Mouse (Mus musculus) MEL (cell line): ENCODE data around the gene Ptprq. TPM values are rescaled to one million over a fixed set of nuclear protein-coding genes. Genes with fewer than 3 reads are reported as not detected.

Experiments used
- DNase-seq: peaks from one replicate; pipeline ENCODE4 v3.0.0; 2011; ENCODE audit warnings: low read depth, low spot score
- H3K27ac ChIP-seq: 2 replicates; pipeline ENCODE4 v1.5.1; 2012; ENCODE audit warnings: low read depth, mild to moderate bottlenecking, control low read depth, low read length, moderate library complexity; ENCODE audit not compliant: control insufficient read depth
- H3K27me3 ChIP-seq, 2 experiments: fragments of 150-350 bp in 1 of 2; sonication (generic) in 1 of 2; 2 replicates each; pipeline ENCODE4 v1.6.1; 2012; ENCODE audit warnings: low read length in 2 of 2, mild to moderate bottlenecking in 2 of 2, improper control_type of control experiment in 1 of 2, moderate library complexity in 1 of 2; ENCODE audit not compliant: insufficient read depth in 2 of 2, control insufficient read depth in 1 of 2
- H3K36me3 ChIP-seq, 2 experiments: 2 replicates each; pipeline ENCODE4 v1.6.1; 2012 to 2014; ENCODE audit warnings: low read length in 2 of 2, improper control_type of control experiment in 1 of 2, inconsistent platforms in 1 of 2, mild to moderate bottlenecking in 1 of 2; ENCODE audit not compliant: insufficient read depth in 2 of 2, control insufficient read depth in 1 of 2
- H3K4me1 ChIP-seq, 2 experiments: fragments of 150-350 bp in 1 of 2; sonication (generic) in 1 of 2; 2 replicates each; pipeline ENCODE4 v1.6.1; 2012; ENCODE audit warnings: low read length in 2 of 2, improper control_type of control experiment in 1 of 2, mild to moderate bottlenecking in 1 of 2; ENCODE audit not compliant: insufficient read depth in 2 of 2, control insufficient read depth in 1 of 2
- H3K4me3 ChIP-seq, 2 experiments: fragments of 150-350 bp in 1 of 2; sonication (generic) in 1 of 2; 2 replicates each; pipeline ENCODE4 v1.5.1; 2012; ENCODE audit warnings: low read depth in 2 of 2, low read length in 2 of 2, mild to moderate bottlenecking in 2 of 2, moderate library complexity in 2 of 2, control low read depth in 1 of 2, improper control_type of control experiment in 1 of 2; ENCODE audit not compliant: control insufficient read depth in 1 of 2, insufficient read depth in 1 of 2
- H3K79me2 ChIP-seq: 2 replicates; pipeline ENCODE4 v1.6.1; 2012; ENCODE audit warnings: mild to moderate bottlenecking, low read length, moderate library complexity; ENCODE audit not compliant: control insufficient read depth, poor library complexity, insufficient read depth
- H3K9ac ChIP-seq: 2 replicates; pipeline ENCODE4 v1.6.1; 2012; ENCODE audit warnings: low read depth, mild to moderate bottlenecking, control low read depth, low read length, moderate library complexity; ENCODE audit not compliant: control insufficient read depth, poor library complexity, severe bottlenecking
- H3K9me3 ChIP-seq: fragments of 150-350 bp; sonication (generic); replicated peaks from 2 replicates; pipeline ENCODE4 v1.6.1; 2012; ENCODE audit warnings: mild to moderate bottlenecking, low read length, improper control_type of control experiment, moderate library complexity; ENCODE audit not compliant: insufficient read depth
- BHLHE40 ChIP-seq: IDR thresholded peaks from 2 replicates; pipeline ENCODE4 v1.6.1; 2012; ENCODE audit warnings: low read depth, mild to moderate bottlenecking, inconsistent platforms, low read length, improper control_type of control experiment, borderline replicate concordance
- CHD2 ChIP-seq: IDR thresholded peaks from 2 replicates; pipeline ENCODE4 v1.6.1; 2011; ENCODE audit warnings: low read length, improper control_type of control experiment
- CTCF ChIP-seq, 3 experiments: IDR thresholded peaks in 2 of 3; conservative IDR thresholded peaks in 1 of 3; 2 replicates each; pipeline ENCODE4 v1.5.1; 2011 to 2012; ENCODE audit warnings: low read length in 3 of 3, low read depth in 2 of 3, mild to moderate bottlenecking in 2 of 3, improper control_type of control experiment in 1 of 3, inconsistent platforms in 1 of 3, mixed read lengths in 1 of 3, moderate library complexity in 1 of 3; ENCODE audit not compliant: control insufficient read depth in 1 of 3, insufficient read depth in 1 of 3, poor library complexity in 1 of 3, severe bottlenecking in 1 of 3
- ELF1 ChIP-seq: IDR thresholded peaks from 2 replicates; pipeline ENCODE4 v1.6.1; 2014; ENCODE audit warnings: low read depth, mild to moderate bottlenecking, inconsistent platforms, low read length, improper control_type of control experiment, moderate library complexity
- GATA1 ChIP-seq: IDR thresholded peaks from 2 replicates; pipeline ENCODE4 v1.6.1; 2011; ENCODE audit warnings: low read depth, low read length, improper control_type of control experiment
- MAFK ChIP-seq: IDR thresholded peaks from 2 replicates; pipeline ENCODE4 v1.6.1; 2011; ENCODE audit warnings: low read depth, mild to moderate bottlenecking, low read length, improper control_type of control experiment, borderline replicate concordance
- MAX ChIP-seq: IDR thresholded peaks from 2 replicates; pipeline ENCODE4 v1.6.1; 2011; ENCODE audit warnings: low read length, improper control_type of control experiment
- MEF2A ChIP-seq: IDR thresholded peaks from 2 replicates; pipeline ENCODE4 v1.6.1; 2014; ENCODE audit warnings: low read depth, mild to moderate bottlenecking, inconsistent platforms, low read length, improper control_type of control experiment; ENCODE audit not compliant: poor library complexity, insufficient replicate concordance, severe bottlenecking; ENCODE audit errors: extremely low read depth
- MXI1 ChIP-seq: IDR thresholded peaks from 2 replicates; pipeline ENCODE4 v1.6.1; 2011; ENCODE audit warnings: mild to moderate bottlenecking, low read depth, low read length, improper control_type of control experiment
- MYB ChIP-seq: IDR thresholded peaks from 2 replicates; pipeline ENCODE4 v1.6.1; 2011; ENCODE audit warnings: mild to moderate bottlenecking, low read depth, low read length, improper control_type of control experiment
- NRF1 ChIP-seq: IDR thresholded peaks from 2 replicates; pipeline ENCODE4 v1.6.1; 2014; ENCODE audit warnings: low read depth, mild to moderate bottlenecking, inconsistent platforms, low read length, improper control_type of control experiment, moderate library complexity; ENCODE audit not compliant: poor library complexity, insufficient read depth, severe bottlenecking
- POLR2A ChIP-seq, 2 experiments: IDR thresholded peaks; 2 replicates each; pipeline ENCODE4 v1.6.1; 2011 to 2012; ENCODE audit warnings: low read length in 2 of 2, mild to moderate bottlenecking in 2 of 2, control low read depth in 1 of 2, improper control_type of control experiment in 1 of 2, low read depth in 1 of 2, moderate library complexity in 1 of 2; ENCODE audit not compliant: control insufficient read depth in 1 of 2, insufficient read depth in 1 of 2, poor library complexity in 1 of 2
- RCOR1 ChIP-seq: IDR thresholded peaks from 2 replicates; pipeline ENCODE4 v1.6.1; 2012; ENCODE audit warnings: low read depth, mild to moderate bottlenecking, inconsistent platforms, low read length, improper control_type of control experiment
- SMC3 ChIP-seq: IDR thresholded peaks from 2 replicates; pipeline ENCODE4 v1.6.1; 2011; ENCODE audit warnings: low read depth, low read length, improper control_type of control experiment
- TBP ChIP-seq: IDR thresholded peaks from 2 replicates; pipeline ENCODE4 v1.8.0; 2011; ENCODE audit warnings: low read depth, low read length, improper control_type of control experiment
- TCF12 ChIP-seq: IDR thresholded peaks from 2 replicates; pipeline ENCODE4 v1.6.1; 2014; ENCODE audit warnings: low read depth, mild to moderate bottlenecking, inconsistent platforms, low read length, improper control_type of control experiment, moderate library complexity
- USF1 ChIP-seq: IDR thresholded peaks from 2 replicates; pipeline ENCODE4 v1.6.1; 2014; ENCODE audit warnings: low read depth, mild to moderate bottlenecking, inconsistent platforms, low read length, improper control_type of control experiment, moderate library complexity
- ZC3H11A ChIP-seq: IDR thresholded peaks from 2 replicates; pipeline ENCODE4 v1.6.1; 2012; ENCODE audit warnings: low read depth, mild to moderate bottlenecking, inconsistent platforms, low read length, improper control_type of control experiment
- ZMIZ1 ChIP-seq: IDR thresholded peaks from 2 replicates; pipeline ENCODE4 v1.6.1; 2012; ENCODE audit warnings: low read depth, mild to moderate bottlenecking, inconsistent platforms, low read length, improper control_type of control experiment, moderate library complexity
- ZNF384 ChIP-seq: IDR thresholded peaks from 2 replicates; pipeline ENCODE4 v1.6.1; 2012; ENCODE audit warnings: low read depth, mild to moderate bottlenecking, inconsistent platforms, low read length, improper control_type of control experiment
- polyA plus RNA-seq, 2 experiments: library from polyadenylated mRNA; stranded (reverse) in 1 of 2; unstranded in 1 of 2; fragments of >175 nt in 1 of 2; fragments of >200 nt in 1 of 2; gene quantifications; 2 replicates each; pipeline versions ENCODE4 v1.2.1 to v1.2.4; 2012; ENCODE audit warnings: low replicate concordance in 2 of 2, low read depth in 1 of 2; ENCODE audit not compliant: insufficient read length in 2 of 2, insufficient read depth in 1 of 2, missing spikeins in 1 of 2
- total RNA-seq: library from RNA; depleted of rRNA; stranded (reverse); fragments of 300-350 nt; gene quantifications from 2 replicates; pipeline ENCODE4 v1.2.3, GENCODE M21; 2012

Ptprq gene
- total and polyA plus RNA-seq, 3 experiments: not detected

GRCm38 (mm10) chr10:107687382-107687781, 32.5 kb downstream of the Ptprq start:
- H3K36me3 ChIP-seq: no peaks in the 10 kb centered on the region
- H3K27me3 ChIP-seq: no peaks in the 10 kb centered on the region
- no peaks in the 10 kb centered on the region for H3K4me1 ChIP-seq
- H3K9me3 ChIP-seq: no peaks in the 10 kb centered on the region
- no peaks in the 10 kb centered on the region for H3K79me2 ChIP-seq
- no peak overlapping the region for H3K27ac ChIP-seq
- H3K9ac ChIP-seq: no peak overlapping the region
- no peak for DNase-seq
- no peak overlapping the region for H3K4me3 ChIP-seq
- no peak for TF ChIP-seq CHD2
- no peak for TF ChIP-seq BHLHE40
- TF ChIP-seq SMC3: no peak
- TF ChIP-seq ZMIZ1: no peak
- TF ChIP-seq USF1: no peak
- no peak for TF ChIP-seq TCF12
- TF ChIP-seq MYB: no peak
- no peak for TF ChIP-seq MAFK
- no peak for TF ChIP-seq RCOR1
- TF ChIP-seq ELF1: no peak

- no peaks in the 10 kb centered on the region for H3K9me3 ChIP-seq
- no peak overlapping the region for H3K9ac ChIP-seq
- H3K27ac ChIP-seq: no peak overlapping the region
- no peaks in the 10 kb centered on the region for H3K79me2 ChIP-seq
- TF ChIP-seq CTCF (IDR thresholded peaks at IDR 0.05 in 2 of 3, conservative IDR thresholded peaks at IDR 0.05 in 1 of 3; ENCODE audit: control insufficient read depth in 1 of 3, insufficient read depth in 1 of 3, low read depth in 2 of 3, low read length in 3 of 3, poor library complexity in 1 of 3, severe bottlenecking in 1 of 3) (no peak), POLR2A (IDR thresholded peaks at IDR 0.05; ENCODE audit: control insufficient read depth in 1 of 2, insufficient read depth in 1 of 2, low read depth in 1 of 2, low read length in 2 of 2, poor library complexity in 1 of 2) (no peak), MXI1 (no peak), RCOR1 (no peak), MAX (no peak), TBP (no peak), NRF1 (no peak), ZC3H11A (no peak), MEF2A (no peak), GATA1 (no peak), ZNF384 (no peak)
- no peak overlapping the region for H3K4me3 ChIP-seq
- DNase-seq: no peak
- no peaks in the 10 kb centered on the region for H3K36me3 ChIP-seq
- no peaks in the 10 kb centered on the region for H3K4me1 ChIP-seq
- H3K27me3 ChIP-seq: no peaks in the 10 kb centered on the region
Measured at GRCm38 (mm10) chr10:107675994-107676393, 43.9 kb downstream of the Ptprq start.
